Mouse (Mus musculus): ENCODE results near the gene Hdgf. TPM values are rescaled to one million over a fixed set of nuclear protein-coding genes. Genes with fewer than 3 reads are reported as not detected.

The Hdgf gene
- polyA plus RNA-seq, 1 experiment from 2014 or later = 230 TPM

GRCm38 (mm10) chr3:87948378-87949265 lies 42.5 kb downstream of the Hdgf start, which contains the start of gene Crabp2:
Gene Crabp2, plus strand, starts transcription at chr3:87948666.
- Histone ChIP-seq H3K27me3 (0 out of 2 replicates have a peak, but pooled peaks cover 2% of the 10 kb centered on the region), H3K9me3 (replicated peaks) (no peaks in the 10 kb centered on the region), H3K4me1 (peaks cover 89% of the 10 kb centered on the region), H3K27ac (peak within 1 kb of the TSS; percentile 82), H3K4me3 (peak within 1 kb of the TSS; percentile 44), H3K36me3 (0 out of 2 replicates have a peak, but pooled peaks cover 4% of the 10 kb centered on the region), H3K4me2 (replicated peaks) (peak within 1 kb of the TSS; percentile 62), H3K9ac (peak within 1 kb of the TSS; percentile 62)
- ATAC-seq (ENCODE audit: low FRiP score) = no peak
- WGBS = under 1% methylated on average over 35 of the region's 35 CpGs

GRCm38 (mm10) chr3:87949266-87949954 lies 43.3 kb downstream of the Hdgf start:
- Histone ChIP-seq H3K4me2 (replicated peaks) (peak overlapping the region; percentile 62), H3K27me3 (0 out of 2 replicates have a peak, but pooled peaks cover 2% of the 10 kb centered on the region), H3K4me3 (peak overlapping the region; percentile 44), H3K9ac (peak overlapping the region; percentile 62), H3K27ac (peak overlapping the region; percentile 82), H3K36me3 (0 out of 2 replicates have a peak, but pooled peaks cover 4% of the 10 kb centered on the region), H3K9me3 (replicated peaks) (no peaks in the 10 kb centered on the region), H3K4me1 (peaks cover 88% of the 10 kb centered on the region)
- no peak for ATAC-seq (ENCODE audit: low FRiP score)
- 2% methylated on average over 16 of the region's 16 CpGs for WGBS

- peak overlapping the region; percentile 62 for H3K4me2 ChIP-seq (replicated peaks)
- H3K9me3 ChIP-seq (replicated peaks) = no peaks in the 10 kb centered on the region
- 0 out of 2 replicates have a peak, but pooled peaks cover 4% of the 10 kb centered on the region for H3K36me3 ChIP-seq
- peak overlapping the region; percentile 82 for H3K27ac ChIP-seq
- H3K9ac ChIP-seq = peak overlapping the region; percentile 62
- 2% methylated on average over 13 of the region's 13 CpGs for WGBS
- peak overlapping the region; percentile 44 for H3K4me3 ChIP-seq
- no peak for ATAC-seq (ENCODE audit: low FRiP score)
- peaks cover 82% of the 10 kb centered on the region for H3K4me1 ChIP-seq
- H3K27me3 ChIP-seq = 0 out of 2 replicates have a peak, but pooled peaks cover 2% of the 10 kb centered on the region
Measured at GRCm38 (mm10) chr3:87949955-87950515, 43.9 kb downstream of the Hdgf start.

GRCm38 (mm10) chr3:87951946-87952345 lies 45.8 kb downstream of the Hdgf start:
- Histone ChIP-seq H3K27ac (peak overlapping the region; percentile 78), H3K4me3 (peak overlapping the region; percentile 22), H3K9me3 (replicated peaks) (no peaks in the 10 kb centered on the region), H3K9ac (peak overlapping the region; percentile 37), H3K4me1 (peaks cover 63% of the 10 kb centered on the region), H3K27me3 (0 out of 2 replicates have a peak, but pooled peaks cover 2% of the 10 kb centered on the region), H3K36me3 (0 out of 2 replicates have a peak, but pooled peaks cover 4% of the 10 kb centered on the region), H3K4me2 (replicated peaks) (peak overlapping the region; percentile 62)
- ATAC-seq (ENCODE audit: low FRiP score) = no peak
- 13% methylated on average over 12 of the region's 12 CpGs for WGBS

DNA sequence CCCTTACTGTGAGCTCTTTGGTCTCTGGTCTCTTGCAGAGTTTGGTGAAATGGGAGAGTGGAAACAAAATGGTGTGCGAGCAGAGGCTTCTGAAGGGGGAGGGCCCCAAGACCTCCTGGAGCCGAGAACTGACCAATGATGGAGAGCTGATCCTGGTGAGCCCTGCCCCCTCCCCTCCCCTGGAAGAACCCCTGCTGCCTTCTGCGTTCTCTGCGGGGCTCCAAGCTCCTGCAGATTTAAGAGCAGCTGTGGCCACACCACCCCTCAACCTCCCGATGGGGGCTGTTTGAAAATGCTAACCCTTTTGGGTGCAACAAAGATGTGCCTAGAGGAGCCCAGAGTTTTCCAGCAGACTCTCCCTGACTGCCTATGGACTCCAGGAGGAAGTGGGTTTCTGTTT lies 46.3 kb downstream of the Hdgf start:
- ATAC-seq (ENCODE audit: low FRiP score) = no peak
- WGBS = 1% methylated on average over 5 of the region's 5 CpGs

GRCm38 (mm10) chr3:87958056-87958455 lies 51.9 kb downstream of the Hdgf start:
- H3K9me3 ChIP-seq (replicated peaks) = no peaks in the 10 kb centered on the region
- no peak overlapping the region for H3K4me2 ChIP-seq (replicated peaks)
- no peak for ATAC-seq (ENCODE audit: low FRiP score)
- H3K36me3 ChIP-seq = 0 out of 2 replicates have a peak, but pooled peaks cover 4% of the 10 kb centered on the region
- 4% methylated on average over 1 of the region's 1 CpGs for WGBS
- H3K27me3 ChIP-seq = no peaks in the 10 kb centered on the region
- peaks cover 35% of the 10 kb centered on the region for H3K4me1 ChIP-seq
- H3K9ac ChIP-seq = no peak overlapping the region
- no peak overlapping the region for H3K27ac ChIP-seq
- H3K4me3 ChIP-seq = no peak overlapping the region

More for the DNA sequence above, 46.3 kb downstream of the Hdgf start:
- Histone ChIP-seq H3K36me3 (0 out of 2 replicates have a peak, but pooled peaks cover 4% of the 10 kb centered on the region), H3K27ac (peak overlapping the region; percentile 78), H3K27me3 (0 out of 2 replicates have a peak, but pooled peaks cover 2% of the 10 kb centered on the region), H3K9ac (peak overlapping the region; percentile 37), H3K4me3 (peak overlapping the region; percentile 22), H3K4me1 (peaks cover 58% of the 10 kb centered on the region), H3K9me3 (replicated peaks) (no peaks in the 10 kb centered on the region), H3K4me2 (replicated peaks) (peak overlapping the region; percentile 62)

- no peak overlapping the region for H3K27ac ChIP-seq
- H3K4me3 ChIP-seq = no peak overlapping the region
- no peak overlapping the region for H3K4me2 ChIP-seq (replicated peaks)
- H3K9me3 ChIP-seq (replicated peaks) = no peaks in the 10 kb centered on the region
- no peak for ATAC-seq (ENCODE audit: low FRiP score)
- WGBS = 11% methylated on average over 4 of the region's 4 CpGs
- H3K27me3 ChIP-seq = no peaks in the 10 kb centered on the region
- H3K9ac ChIP-seq = no peak overlapping the region
- peaks cover 32% of the 10 kb centered on the region for H3K4me1 ChIP-seq
- H3K36me3 ChIP-seq = 0 out of 2 replicates have a peak, but pooled peaks cover 2% of the 10 kb centered on the region
Measured at GRCm38 (mm10) chr3:87958476-87958875, 52.4 kb downstream of the Hdgf start.

- Histone ChIP-seq H3K36me3 (no peaks in the 10 kb centered on the region), H3K9me3 (replicated peaks) (no peaks in the 10 kb centered on the region), H3K9ac (no peak overlapping the region), H3K4me1 (peaks cover 31% of the 10 kb centered on the region), H3K4me3 (no peak overlapping the region), H3K27me3 (no peaks in the 10 kb centered on the region), H3K4me2 (replicated peaks) (no peak overlapping the region), H3K27ac (peak overlapping the region; percentile 97; the same call in 1 of the 2 replicates)
- 14% methylated on average over 1 of the region's 1 CpGs for WGBS
- no peak for ATAC-seq (ENCODE audit: low FRiP score)
Measured at GRCm38 (mm10) chr3:87958967-87959366, 52.8 kb downstream of the Hdgf start.

GRCm38 (mm10) chr3:87959371-87959770 lies 53.2 kb downstream of the Hdgf start:
- no peaks in the 10 kb centered on the region for H3K9me3 ChIP-seq (replicated peaks)
- no peak overlapping the region for H3K4me2 ChIP-seq (replicated peaks)
- WGBS = 35% methylated on average over 7 of the region's 7 CpGs
- no peak overlapping the region for H3K4me3 ChIP-seq
- peak overlapping the region; percentile 97 for H3K27ac ChIP-seq
- H3K36me3 ChIP-seq = no peaks in the 10 kb centered on the region
- no peaks in the 10 kb centered on the region for H3K27me3 ChIP-seq
- peaks cover 31% of the 10 kb centered on the region for H3K4me1 ChIP-seq
- no peak for ATAC-seq (ENCODE audit: low FRiP score)
- no peak overlapping the region for H3K9ac ChIP-seq

- Histone ChIP-seq H3K27ac (peak overlapping the region; percentile 97), H3K36me3 (no peaks in the 10 kb centered on the region), H3K4me2 (replicated peaks) (peak overlapping the region; percentile 65), H3K4me3 (peak overlapping the region; percentile 37), H3K9me3 (replicated peaks) (no peaks in the 10 kb centered on the region), H3K27me3 (no peaks in the 10 kb centered on the region), H3K9ac (peak overlapping the region; percentile 77), H3K4me1 (peaks cover 31% of the 10 kb centered on the region)
- ATAC-seq (ENCODE audit: low FRiP score) = no peak
- 2% methylated on average over 10 of the region's 10 CpGs for WGBS
Measured at GRCm38 (mm10) chr3:87960191-87960585, 54.1 kb downstream of the Hdgf start.

DNA sequence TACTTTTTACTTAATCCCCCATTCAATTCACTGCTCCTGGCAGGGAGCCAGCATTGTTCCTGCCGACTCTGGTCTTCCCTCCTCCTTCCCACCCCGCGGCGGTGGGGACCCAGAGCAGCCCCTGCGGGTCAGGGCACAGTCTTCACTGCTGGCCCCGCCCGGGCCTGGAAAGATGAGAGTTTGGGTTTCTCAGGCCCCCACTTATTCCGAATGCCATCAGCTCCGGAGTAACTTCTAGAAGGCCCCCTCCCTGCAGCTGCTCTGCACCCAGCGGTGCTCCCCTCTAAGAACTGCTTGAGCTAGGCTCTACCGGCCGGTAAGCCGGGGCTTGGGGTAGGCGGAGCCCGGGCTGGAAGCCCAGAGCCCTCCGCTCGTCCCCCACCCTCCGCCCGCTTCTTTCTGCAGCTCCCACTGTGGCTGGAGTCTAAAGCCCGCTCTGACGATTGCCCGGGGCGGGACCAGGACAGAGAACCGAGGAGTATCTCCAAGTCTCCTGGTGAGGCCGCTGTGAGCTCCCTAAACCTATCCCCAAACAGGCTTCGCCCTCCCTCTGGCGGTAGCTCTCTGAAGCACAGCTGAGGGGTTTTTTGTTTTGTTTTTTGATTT lies 54.6 kb downstream of the Hdgf start:
- WGBS = under 1% methylated on average over 27 of the region's 27 CpGs
- H3K4me1 ChIP-seq = peaks cover 31% of the 10 kb centered on the region
- ATAC-seq (ENCODE audit: low FRiP score) = peak; percentile 97
- no peaks in the 10 kb centered on the region for H3K36me3 ChIP-seq
- H3K4me3 ChIP-seq = peak overlapping the region; percentile 37
- H3K27me3 ChIP-seq = no peaks in the 10 kb centered on the region
- peak overlapping the region; percentile 77 for H3K9ac ChIP-seq
- peak overlapping the region; percentile 97 for H3K27ac ChIP-seq
- no peaks in the 10 kb centered on the region for H3K9me3 ChIP-seq (replicated peaks)
- peak overlapping the region; percentile 65 for H3K4me2 ChIP-seq (replicated peaks)

All from hindbrain, embryonic 12.5 days (tissue).